Mouse (Mus musculus): ENCODE results near the gene Vmn1r114.
"Not testable (repeated sequence)": the region's sequence is repeated elsewhere in the genome, so short reads cannot be mapped to it uniquely, and the experiment has no call there.

Vmn1r114 gene

GRCm38 (mm10) chr7:20812086-20812485, at the start of gene Vmn1r114:
TSS of gene Vmn1r114 (minus strand) at chr7:20812186.
- not testable (repeated sequence) for DNase-seq (ENCODE audit: low read depth, low spot score)

- not testable (repeated sequence) for DNase-seq (ENCODE audit: low read depth, low spot score)
These were observed 32.9 kb upstream of the Vmn1r114 start, which contains the start of gene Vmn1r115 for GRCm38 (mm10) chr7:20844885-20845284. TSS of gene Vmn1r115 (minus strand) at chr7:20844985.

GRCm38 (mm10) chr7:20786985-20787384, 25.0 kb downstream of the Vmn1r114 start, which contains the start of gene Vmn1r113:
TSS of gene Vmn1r113 (plus strand) at chr7:20787285.
- DNase-seq (ENCODE audit: low read depth, low spot score), result not testable (repeated sequence)

GRCm38 (mm10) chr7:20770885-20771284, 41.1 kb downstream of the Vmn1r114 start, which contains the start of gene Vmn1r112:
TSS of gene Vmn1r112 (plus strand) at chr7:20771185.
- DNase-seq (ENCODE audit: low read depth, low spot score), result not testable (repeated sequence)
